Mouse (Mus musculus): Measurements from ENCODE around the gene Tmem92.
"Not testable (repeated sequence)": the region's sequence is repeated elsewhere in the genome, so short reads cannot be mapped to it uniquely, and the experiment has no call there.

The Tmem92 gene

GRCm38 (mm10) chr11:94782603-94783002, at the start of gene Tmem92:
Gene Tmem92, minus strand, starts transcription at chr11:94782703.
- no peak for DNase-seq

GRCm38 (mm10) chr11:94828966-94829365, 46.5 kb upstream of the Tmem92 start:
- no peak for DNase-seq

GRCm38 (mm10) chr11:94819427-94819826, 36.9 kb upstream of the Tmem92 start:
- DNase-seq = not testable (repeated sequence)

GRCm38 (mm10) chr11:94818946-94819345, 36.4 kb upstream of the Tmem92 start:
- DNase-seq = peak; percentile 27

GRCm38 (mm10) chr11:94811537-94811936, 29.0 kb upstream of the Tmem92 start:
- DNase-seq = not testable (repeated sequence)

- no peak for DNase-seq
These were observed 9.2 kb upstream of the Tmem92 start for GRCm38 (mm10) chr11:94791700-94792099.

- peak; percentile 69 for DNase-seq
These were observed 2.7 kb upstream of the Tmem92 start for GRCm38 (mm10) chr11:94785247-94785646.

- DNase-seq = no peak
These were observed 7.5 kb downstream of the Tmem92 start for GRCm38 (mm10) chr11:94774887-94775497.

GRCm38 (mm10) chr11:94773851-94774250, 8.7 kb downstream of the Tmem92 start:
- DNase-seq = peak; percentile 31

GRCm38 (mm10) chr11:94772363-94773055, 10.0 kb downstream of the Tmem92 start:
- no peak for DNase-seq

- no peak for DNase-seq
These were observed 15.3 kb downstream of the Tmem92 start for GRCm38 (mm10) chr11:94767241-94767640.

GRCm38 (mm10) chr11:94762775-94763174, 19.7 kb downstream of the Tmem92 start:
- DNase-seq = no peak

GRCm38 (mm10) chr11:94762281-94762680, 20.2 kb downstream of the Tmem92 start:
- DNase-seq = no peak

- no peak for DNase-seq
These were observed 21.7 kb downstream of the Tmem92 start for GRCm38 (mm10) chr11:94760799-94761198.

- DNase-seq = no peak
These were observed 22.1 kb downstream of the Tmem92 start for GRCm38 (mm10) chr11:94760364-94760763.

GRCm38 (mm10) chr11:94759916-94760315, 22.6 kb downstream of the Tmem92 start:
- no peak for DNase-seq

- DNase-seq = no peak
These were observed 29.4 kb downstream of the Tmem92 start for GRCm38 (mm10) chr11:94752946-94753713.

- DNase-seq = no peak
These were observed 40.7 kb downstream of the Tmem92 start, which contains the start of gene Cdc34b for GRCm38 (mm10) chr11:94741732-94742272. Gene Cdc34b, plus strand, starts transcription at chr11:94741782.

- DNase-seq = peak; percentile 7
These were observed 46.8 kb downstream of the Tmem92 start for GRCm38 (mm10) chr11:94735746-94736145.

- DNase-seq = peak; percentile 28
These were observed 49.7 kb downstream of the Tmem92 start for GRCm38 (mm10) chr11:94732773-94733172.

- no peak for DNase-seq
These were observed 51.3 kb downstream of the Tmem92 start for GRCm38 (mm10) chr11:94731229-94731628.

- DNase-seq = peak; percentile 79
These were observed 52.2 kb downstream of the Tmem92 start for GRCm38 (mm10) chr11:94730261-94730660.

GRCm38 (mm10) chr11:94729565-94729964, 52.9 kb downstream of the Tmem92 start:
- DNase-seq = peak; percentile 37
